Mouse (Mus musculus) myocyte (in vitro differentiated cells): ENCODE measurements at regions not wholly inside any gene's neighbourhood (a gene's known extent, or its start where the extent isn't known, plus 50 kb on each side); places are given as distances from the start of the nearest gene placed in this dataset.

Source experiments
- H3K27me3 ChIP-seq: one replicate; pipeline ENCODE4 v1.6.1; 2011; ENCODE audit not compliant: control insufficient read depth, insufficient read depth, insufficient read length
- H3K36me3 ChIP-seq: one replicate; pipeline ENCODE4 v1.6.1; 2011; ENCODE audit not compliant: control insufficient read depth, insufficient read depth
- H3K4me2 ChIP-seq: one replicate; pipeline ENCODE4 v1.6.1; 2011; ENCODE audit warnings: low read depth, control low read depth
- H3K4me3 ChIP-seq: one replicate; pipeline ENCODE4 v1.5.1; 2011; ENCODE audit warnings: mild to moderate bottlenecking, control low read depth, moderate library complexity
- H3K79me2 ChIP-seq: one replicate; pipeline ENCODE4 v1.6.1; 2011; ENCODE audit not compliant: control insufficient read depth, insufficient read depth
- H3ac ChIP-seq: one replicate; pipeline ENCODE4 v1.6.1; 2011; ENCODE audit not compliant: control insufficient read depth, insufficient read length
- CEBPB ChIP-seq: IDR thresholded peaks from 2 replicates; pipeline ENCODE4 v1.6.1; 2011; ENCODE audit warnings: mild to moderate bottlenecking, moderate library complexity; ENCODE audit not compliant: poor library complexity, insufficient read depth, severe bottlenecking
- E2F4 ChIP-seq: IDR thresholded peaks from one replicate; pipeline ENCODE4 v1.6.1; 2011; ENCODE audit warnings: mild to moderate bottlenecking, control low read depth, moderate library complexity; ENCODE audit not compliant: insufficient read depth
- MAX ChIP-seq: IDR thresholded peaks from one replicate; pipeline ENCODE4 v1.6.1; 2011; ENCODE audit warnings: low read depth, mild to moderate bottlenecking, control low read depth
- MYOD1 ChIP-seq, 3 experiments: IDR thresholded peaks; one replicate each; pipeline ENCODE4 v1.6.1; 2011; ENCODE audit warnings: control low read depth in 2 of 3, low read depth in 2 of 3, mild to moderate bottlenecking in 2 of 3, moderate library complexity in 1 of 3; ENCODE audit not compliant: insufficient read length in 2 of 3, control insufficient read depth in 1 of 3
- MYOG ChIP-seq, 3 experiments: IDR thresholded peaks; one replicate each; pipeline ENCODE4 v1.6.1; 2011; ENCODE audit warnings: control low read depth in 2 of 3, low read depth in 2 of 3, mild to moderate bottlenecking in 2 of 3; ENCODE audit not compliant: insufficient read length in 2 of 3, control insufficient read depth in 1 of 3, insufficient read depth in 1 of 3
- POLR2A ChIP-seq: IDR thresholded peaks from one replicate; pipeline ENCODE4 v1.6.1; 2011; ENCODE audit warnings: low read depth, mild to moderate bottlenecking, control low read depth, moderate library complexity; ENCODE audit not compliant: insufficient read length
- POLR2AphosphoS2 ChIP-seq: IDR thresholded peaks from one replicate; pipeline ENCODE4 v1.6.1; 2011; ENCODE audit warnings: low read depth, control low read depth; ENCODE audit not compliant: insufficient read length
- REST ChIP-seq: IDR thresholded peaks from one replicate; pipeline ENCODE4 v1.6.1; 2011; ENCODE audit warnings: mild to moderate bottlenecking, control low read depth, moderate library complexity; ENCODE audit not compliant: insufficient read depth, insufficient read length
- SRF ChIP-seq: IDR thresholded peaks from one replicate; pipeline ENCODE4 v1.6.1; 2011; ENCODE audit warnings: low read depth; ENCODE audit not compliant: control insufficient read depth, insufficient read length
- TCF12 ChIP-seq: IDR thresholded peaks from one replicate; pipeline ENCODE4 v1.6.1; 2011; ENCODE audit warnings: mild to moderate bottlenecking, control low read depth; ENCODE audit not compliant: poor library complexity, insufficient read depth, severe bottlenecking
- TCF3 ChIP-seq: IDR thresholded peaks from one replicate; pipeline ENCODE4 v1.6.1; 2011; ENCODE audit warnings: low read depth, control low read depth; ENCODE audit not compliant: insufficient read length
- USF1 ChIP-seq: IDR thresholded peaks from one replicate; pipeline ENCODE4 v1.6.1; 2011; ENCODE audit warnings: low read depth, mild to moderate bottlenecking, control low read depth, moderate library complexity

DNA sequence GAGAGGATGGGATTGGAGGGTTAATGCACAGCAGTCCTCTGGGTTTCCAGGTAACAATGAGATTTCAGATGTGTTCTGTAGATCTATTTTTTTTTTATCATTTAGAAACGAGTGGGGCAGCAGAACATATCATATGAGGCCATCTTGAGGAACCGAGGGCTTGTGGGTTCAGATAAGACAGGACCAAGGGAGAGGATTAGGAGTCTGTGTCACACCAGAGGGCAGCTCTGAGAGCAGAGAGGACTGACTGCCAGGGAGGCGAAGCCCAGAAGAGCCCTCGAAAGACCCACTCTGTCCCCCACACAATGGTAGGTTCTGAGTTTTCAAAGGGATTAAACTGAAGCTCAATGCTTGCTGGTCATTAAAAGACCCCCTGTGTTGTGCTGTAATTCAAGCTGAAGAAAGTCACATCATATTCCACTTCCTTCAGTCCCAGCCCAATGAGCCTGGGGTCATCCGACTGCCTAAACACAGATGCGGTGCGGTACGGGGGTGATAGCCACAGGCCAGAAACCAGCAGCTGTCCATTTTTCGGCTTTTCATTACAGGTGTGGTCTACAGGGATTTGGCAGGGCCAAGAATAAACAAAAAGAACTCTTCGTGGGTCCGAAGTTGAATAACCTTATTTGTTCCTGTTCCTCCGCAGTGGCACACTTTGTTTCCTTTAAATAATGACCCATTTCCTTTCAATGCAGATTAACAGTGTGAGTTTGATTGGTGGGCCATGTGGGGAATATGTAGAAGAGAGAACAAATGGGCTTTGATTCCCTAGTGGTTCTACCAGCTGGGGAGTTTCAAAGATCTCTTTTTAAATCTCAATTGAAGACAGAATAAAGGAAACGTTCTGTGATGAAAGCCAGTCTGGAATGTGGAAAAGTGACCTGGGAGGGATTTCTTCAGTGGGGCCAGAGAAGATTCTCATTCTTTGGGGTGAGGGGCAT lies 234.5 kb downstream of the Sec16b start:
- peaks cover 6% of the 10 kb centered on the region for H3K27me3 ChIP-seq
- no peaks in the 10 kb centered on the region for H3K36me3 ChIP-seq
- TF ChIP-seq CEBPB (no peak), TCF3 (no peak), MYOD1 (IDR thresholded peaks at IDR 0.05; ENCODE audit: control insufficient read depth in 1 of 3, insufficient read length in 2 of 3, low read depth in 2 of 3) (no peak), TCF12 (no peak)
- no peaks in the 10 kb centered on the region for H3K79me2 ChIP-seq
- no peak overlapping the region for H3K4me3 ChIP-seq
- H3ac ChIP-seq = no peak overlapping the region
- H3K4me2 ChIP-seq = no peak overlapping the region

- Histone ChIP-seq H3ac (no peak overlapping the region), H3K36me3 (no peaks in the 10 kb centered on the region), H3K4me2 (no peak overlapping the region), H3K27me3 (no peaks in the 10 kb centered on the region), H3K4me3 (no peak overlapping the region), H3K79me2 (no peaks in the 10 kb centered on the region)
- TF ChIP-seq REST (no peak), POLR2A (no peak), POLR2AphosphoS2 (no peak), E2F4 (no peak), USF1 (no peak), CEBPB (no peak), TCF12 (no peak), TCF3 (no peak), MYOD1 (IDR thresholded peaks at IDR 0.05; ENCODE audit: control insufficient read depth in 1 of 3, insufficient read length in 2 of 3, low read depth in 2 of 3) (no peak), SRF (no peak), MYOG (IDR thresholded peaks at IDR 0.05; ENCODE audit: control insufficient read depth in 1 of 3, insufficient read depth in 1 of 3, insufficient read length in 2 of 3, low read depth in 2 of 3) (no peak), MAX (no peak)
Observed at GRCm38 (mm10) chr1:157745611-157746010, 239.1 kb downstream of the Sec16b start.

- Histone ChIP-seq H3K4me3 (no peak overlapping the region), H3K36me3 (no peaks in the 10 kb centered on the region), H3K4me2 (no peak overlapping the region), H3K79me2 (no peaks in the 10 kb centered on the region), H3K27me3 (no peaks in the 10 kb centered on the region), H3ac (no peak overlapping the region)
- no peak for TF ChIP-seq MAX
Observed at GRCm38 (mm10) chr1:157755015-157755649, 248.6 kb downstream of the Sec16b start.

- no peaks in the 10 kb centered on the region for H3K27me3 ChIP-seq
- H3K36me3 ChIP-seq = no peaks in the 10 kb centered on the region
- no peak overlapping the region for H3K4me3 ChIP-seq
- H3ac ChIP-seq = no peak overlapping the region
- no peaks in the 10 kb centered on the region for H3K79me2 ChIP-seq
- no peak overlapping the region for H3K4me2 ChIP-seq
- no peak for TF ChIP-seq TCF12
- TF ChIP-seq SRF = no peak
- no peak for TF ChIP-seq MYOD1 (IDR thresholded peaks at IDR 0.05; ENCODE audit: control insufficient read depth in 1 of 3, insufficient read length in 2 of 3, low read depth in 2 of 3)
- no peak for TF ChIP-seq MAX
- no peak for TF ChIP-seq REST
- TF ChIP-seq POLR2AphosphoS2 = no peak
- no peak for TF ChIP-seq E2F4
- TF ChIP-seq CEBPB = no peak
- TF ChIP-seq TCF3 = no peak
- no peak for TF ChIP-seq USF1
- no peak for TF ChIP-seq MYOG (IDR thresholded peaks at IDR 0.05; ENCODE audit: control insufficient read depth in 1 of 3, insufficient read depth in 1 of 3, insufficient read length in 2 of 3, low read depth in 2 of 3)
- TF ChIP-seq POLR2A = no peak
Observed at GRCm38 (mm10) chr1:157756977-157757376, 250.4 kb downstream of the Sec16b start.

GRCm38 (mm10) chr1:157758337-157758736 lies 251.8 kb downstream of the Sec16b start:
- no peak overlapping the region for H3K4me3 ChIP-seq
- no peak overlapping the region for H3K4me2 ChIP-seq
- TF ChIP-seq MYOG (IDR thresholded peaks at IDR 0.05; ENCODE audit: control insufficient read depth in 1 of 3, insufficient read depth in 1 of 3, insufficient read length in 2 of 3, low read depth in 2 of 3) = no peak
- TF ChIP-seq MYOD1 (IDR thresholded peaks at IDR 0.05; ENCODE audit: control insufficient read depth in 1 of 3, insufficient read length in 2 of 3, low read depth in 2 of 3) = no peak
- TF ChIP-seq REST = no peak
- no peak for TF ChIP-seq MAX
- no peak for TF ChIP-seq E2F4
- TF ChIP-seq POLR2A = no peak
- no peak for TF ChIP-seq SRF
- no peak for TF ChIP-seq TCF3
- no peak for TF ChIP-seq POLR2AphosphoS2
- TF ChIP-seq CEBPB = no peak
- no peak for TF ChIP-seq USF1
- no peak for TF ChIP-seq TCF12
- H3K27me3 ChIP-seq = no peaks in the 10 kb centered on the region
- H3K79me2 ChIP-seq = no peaks in the 10 kb centered on the region
- H3K36me3 ChIP-seq = no peaks in the 10 kb centered on the region
- H3ac ChIP-seq = no peak overlapping the region
